Mouse (Mus musculus) hematopoietic stem cell, adult 5-6 weeks (primary cell): ENCODE data around the gene Ttc7b. TPM values are rescaled to one million over a fixed set of nuclear protein-coding genes. Genes with fewer than 3 reads are reported as not detected.

ENCODE experiments used
- ATAC-seq, 2 experiments: fragments of 125-278 bp in 1 of 2; replicated peaks in 1 of 2; 2 replicates each; pipeline ENCODE4 v1.8.0; 2016 to 2017; ENCODE audit warnings: inconsistent platforms in 2 of 2, mild to moderate bottlenecking in 2 of 2, moderate number of reproducible peaks in 2 of 2, low read depth in 1 of 2, moderate TSS enrichment in 1 of 2; ENCODE audit not compliant: low FRiP score in 2 of 2, poor library complexity in 2 of 2, severe bottlenecking in 2 of 2, insufficient read depth in 1 of 2, low TSS enrichment in 1 of 2
- total RNA-seq: library from RNA; stranded (forward); fragments of 172-1452, 232-1000 nt; gene quantifications from 2 replicates; pipeline ENCODE4 v1.2.3, GENCODE M21; 2017

The Ttc7b gene
- total RNA-seq, 1 experiment from 2014 or later = 23.4 TPM

DNA sequence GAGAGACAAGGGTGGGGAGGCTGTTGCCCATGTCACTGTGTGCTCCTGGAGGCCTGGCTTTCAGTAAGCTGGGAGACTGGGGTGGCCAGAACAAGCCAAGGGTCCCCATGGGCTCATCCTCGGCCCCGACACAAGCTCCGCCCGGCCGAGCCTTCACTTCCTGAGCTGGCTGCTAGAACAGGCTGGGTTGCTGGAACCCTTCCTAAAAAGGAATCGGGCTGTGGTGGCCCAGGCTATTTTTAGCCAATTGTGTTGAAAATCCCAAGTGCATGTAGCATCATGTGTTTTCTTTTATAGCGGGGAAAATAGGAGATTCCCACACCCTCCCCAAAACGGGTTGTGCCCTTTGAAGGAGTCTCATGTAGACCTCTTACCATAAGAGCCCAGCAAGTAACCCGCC lies 226.7 kb downstream of the Ttc7b start:
- no peak for ATAC-seq

DNA sequence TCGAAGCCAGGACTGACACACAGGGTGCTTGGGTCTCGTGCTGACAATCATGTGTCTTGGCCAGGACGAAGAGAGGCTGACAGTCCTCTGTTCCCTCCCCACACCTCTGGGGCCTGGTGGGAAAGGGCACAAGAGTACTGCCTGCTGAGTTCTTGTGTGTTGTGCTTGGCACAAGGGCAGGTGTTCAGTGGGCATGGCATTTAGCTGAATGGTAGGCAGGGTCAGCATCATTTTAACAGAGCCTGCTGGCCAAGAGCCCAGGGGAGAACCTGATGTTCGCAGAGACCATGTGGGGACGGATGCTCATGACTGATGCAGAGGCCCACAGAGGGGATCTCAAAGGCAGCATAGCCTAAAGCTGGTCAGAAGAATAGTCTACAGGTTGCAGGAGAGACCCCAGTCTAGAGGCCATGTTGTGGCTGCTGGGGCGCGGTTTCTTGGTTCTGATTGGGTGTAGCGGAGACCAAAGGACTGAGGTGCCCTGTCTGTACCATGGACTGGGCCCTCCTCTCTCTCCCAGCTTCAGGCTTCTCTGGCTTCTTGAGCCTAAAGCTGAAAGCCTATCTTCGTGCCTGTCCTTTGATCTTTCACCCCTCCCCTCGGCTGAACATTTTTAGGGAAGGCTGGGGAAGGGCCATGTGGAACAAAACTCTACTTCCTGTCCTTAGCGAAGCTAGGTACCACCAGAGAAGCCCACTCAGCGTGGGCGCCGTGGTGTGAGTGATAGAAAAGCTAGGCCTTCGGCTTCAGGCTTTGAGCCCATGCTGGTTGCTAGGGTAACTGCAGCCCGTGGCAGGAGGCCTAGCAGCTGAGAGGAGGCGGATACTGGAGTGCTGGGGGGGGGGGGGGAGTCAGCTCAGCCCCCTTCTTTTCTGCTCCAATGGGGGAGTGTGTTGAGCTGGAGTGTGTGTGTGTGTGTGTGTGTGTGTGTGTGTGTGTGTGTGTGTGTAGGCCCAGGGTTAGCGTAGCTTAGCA lies 229.6 kb downstream of the Ttc7b start:
- ATAC-seq = 0 out of 4 replicates have a peak, but pooled peaks have one; percentile 37 to 40

DNA sequence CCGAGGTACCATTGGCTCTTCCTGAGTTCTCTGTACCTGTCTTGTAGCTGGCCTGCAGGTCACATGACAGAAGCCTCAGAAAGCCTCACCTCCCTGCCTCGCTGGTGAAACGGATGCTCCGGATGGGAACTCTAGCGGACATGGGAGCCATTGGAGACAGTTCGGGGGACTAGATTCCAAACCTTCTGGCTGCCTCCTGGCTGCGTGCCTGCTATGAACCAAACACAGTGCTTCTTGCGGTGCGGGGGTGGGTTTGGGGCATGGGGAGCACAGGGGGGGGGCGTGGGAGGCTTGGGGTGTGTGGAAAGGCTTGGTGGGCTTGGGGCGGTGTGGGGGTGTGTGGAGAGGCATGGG lies 230.5 kb downstream of the Ttc7b start:
- no peak for ATAC-seq

DNA sequence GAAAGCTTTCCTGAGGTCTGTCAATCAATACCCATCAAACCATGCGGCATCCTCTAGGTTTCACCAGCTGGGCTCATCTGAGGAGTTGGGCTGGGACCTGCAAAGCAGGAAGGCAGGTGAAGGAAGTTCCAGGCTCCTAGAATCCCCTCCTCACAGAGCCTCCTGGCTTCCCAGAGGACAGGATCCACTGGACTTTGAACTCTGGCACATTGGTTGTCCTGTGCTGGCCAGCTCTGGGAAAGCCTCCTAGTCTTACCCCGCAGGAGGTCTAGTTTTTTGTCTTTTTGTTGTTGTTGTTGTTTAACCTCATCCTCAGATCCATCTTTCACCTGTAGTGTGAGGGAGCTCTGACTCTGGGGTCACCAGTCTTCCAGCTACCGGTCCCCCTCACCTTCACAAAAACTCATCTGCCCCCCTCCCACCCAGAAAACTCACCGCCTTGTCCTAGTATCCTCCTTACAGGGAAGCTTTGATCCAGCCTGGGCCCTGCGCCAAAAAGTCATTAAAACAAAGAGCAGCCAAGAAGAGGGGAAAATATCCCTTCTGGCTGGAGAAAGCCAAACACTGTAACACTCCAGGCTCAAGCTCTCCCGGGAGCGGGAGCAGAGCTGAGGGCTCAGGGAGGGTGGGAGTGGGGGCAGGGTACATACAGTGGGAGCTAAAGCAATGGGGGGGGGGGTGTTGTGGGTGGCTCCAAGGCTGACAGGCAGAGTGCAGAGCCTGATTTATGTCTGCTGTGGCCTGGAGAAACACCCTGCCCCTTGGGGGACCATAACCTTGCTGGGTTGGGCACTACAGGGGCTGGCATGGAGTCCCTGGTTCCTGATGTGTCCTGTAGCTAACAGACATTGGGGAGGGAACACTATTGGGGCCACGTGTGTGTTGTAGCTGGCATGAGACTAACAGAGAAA lies 231.1 kb downstream of the Ttc7b start:
- no peak for ATAC-seq

DNA sequence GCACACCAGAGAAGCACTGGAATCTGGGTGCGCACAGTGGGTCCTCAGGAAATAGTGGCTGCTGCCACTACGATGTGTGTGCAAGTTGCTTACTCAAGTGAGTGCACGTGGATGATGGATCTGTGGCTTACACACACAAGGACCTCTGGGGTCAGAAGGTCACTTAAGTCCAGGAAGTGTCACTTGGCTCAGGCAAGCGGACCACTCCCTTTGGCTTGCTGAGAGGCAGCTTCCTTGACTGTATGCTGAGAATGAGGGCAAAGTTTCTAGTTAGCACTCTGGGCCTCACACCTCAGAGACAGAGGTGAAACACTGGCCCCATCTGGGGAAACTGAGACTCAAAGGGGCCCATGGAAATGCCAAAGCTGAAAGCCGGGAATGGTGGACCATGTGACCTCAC lies 232.6 kb downstream of the Ttc7b start:
- no peak for ATAC-seq

DNA sequence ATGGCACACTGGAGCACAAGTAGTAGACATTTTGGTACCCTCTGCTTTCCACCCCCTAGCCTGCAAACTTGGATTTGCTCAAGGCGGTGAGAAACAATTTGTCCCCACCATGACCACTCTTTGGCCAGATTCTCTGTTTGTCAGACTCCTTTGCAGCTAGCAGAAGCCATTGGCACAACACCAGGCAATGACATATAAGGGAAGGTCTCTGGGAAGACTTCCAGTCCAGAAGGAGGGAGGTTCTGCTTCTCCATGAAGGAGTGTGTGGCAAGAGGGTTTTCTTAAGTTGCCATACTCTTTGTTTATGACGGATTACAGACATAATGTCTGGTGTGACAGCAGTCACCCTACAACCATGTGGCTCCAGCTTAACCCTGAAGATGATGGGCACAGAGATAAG lies 233.1 kb downstream of the Ttc7b start:
- ATAC-seq = no peak

DNA sequence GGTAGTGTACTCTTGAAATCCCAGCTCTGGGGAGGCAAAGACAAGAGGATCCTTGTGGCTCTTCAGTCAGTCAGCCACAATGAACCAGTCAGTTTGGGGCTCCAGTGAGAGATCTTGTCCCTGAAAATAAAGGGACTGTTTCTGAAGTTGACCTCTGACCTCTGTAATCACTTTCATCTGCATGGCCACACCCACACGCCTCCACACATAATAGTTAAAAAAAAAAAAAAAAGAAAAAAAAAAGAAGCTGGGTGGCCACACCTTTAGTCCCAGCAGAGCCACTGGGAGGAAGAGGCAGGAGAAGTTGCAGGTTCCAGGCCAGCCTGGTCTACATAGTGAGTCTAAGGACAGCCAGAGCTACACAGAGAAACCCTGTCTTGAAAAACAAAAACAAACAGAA lies 237.3 kb downstream of the Ttc7b start:
- ATAC-seq = no peak

DNA sequence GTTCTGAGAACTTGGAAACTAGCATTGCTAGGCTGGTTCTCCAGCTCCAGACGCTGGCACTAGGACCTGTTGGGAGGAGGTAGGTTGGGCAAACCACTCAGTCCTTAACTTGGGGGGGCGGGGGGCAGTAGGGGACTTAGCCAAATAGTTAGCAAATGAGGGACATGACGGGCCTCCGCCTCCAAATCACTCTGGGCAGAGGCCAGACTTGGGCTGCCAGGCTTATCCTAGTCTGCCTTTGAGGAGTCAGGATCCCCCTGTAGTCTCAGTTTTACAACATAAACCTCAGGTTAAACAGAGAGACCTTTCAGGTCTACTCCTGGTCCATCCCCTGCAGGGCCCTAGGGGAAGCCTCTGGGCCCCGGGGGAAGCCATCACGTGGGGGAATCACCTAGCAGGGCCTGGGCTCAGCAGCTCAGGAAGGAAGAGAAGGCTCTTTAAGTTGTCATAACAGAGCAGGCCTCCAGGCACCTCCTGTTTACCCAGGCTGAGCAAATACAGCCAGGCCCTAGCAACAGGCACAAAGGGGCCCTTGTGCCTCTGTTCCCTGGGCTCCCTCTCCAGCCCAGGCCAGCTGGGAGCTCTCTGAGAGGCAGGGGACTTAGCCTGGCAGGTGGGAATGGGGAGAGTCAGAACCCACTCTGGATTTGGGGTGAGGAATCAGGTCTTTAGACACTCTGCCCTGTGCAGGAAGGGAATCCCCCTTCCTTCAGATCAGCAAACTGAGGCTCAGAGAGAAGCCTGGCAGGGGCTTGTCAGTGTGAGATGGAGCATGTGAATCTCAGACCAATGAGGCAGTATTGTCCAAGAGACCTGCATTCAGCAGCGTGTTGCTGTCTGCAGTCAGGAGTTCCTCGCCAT lies 238.4 kb downstream of the Ttc7b start:
- peak; percentile 86 to 96 for ATAC-seq

DNA sequence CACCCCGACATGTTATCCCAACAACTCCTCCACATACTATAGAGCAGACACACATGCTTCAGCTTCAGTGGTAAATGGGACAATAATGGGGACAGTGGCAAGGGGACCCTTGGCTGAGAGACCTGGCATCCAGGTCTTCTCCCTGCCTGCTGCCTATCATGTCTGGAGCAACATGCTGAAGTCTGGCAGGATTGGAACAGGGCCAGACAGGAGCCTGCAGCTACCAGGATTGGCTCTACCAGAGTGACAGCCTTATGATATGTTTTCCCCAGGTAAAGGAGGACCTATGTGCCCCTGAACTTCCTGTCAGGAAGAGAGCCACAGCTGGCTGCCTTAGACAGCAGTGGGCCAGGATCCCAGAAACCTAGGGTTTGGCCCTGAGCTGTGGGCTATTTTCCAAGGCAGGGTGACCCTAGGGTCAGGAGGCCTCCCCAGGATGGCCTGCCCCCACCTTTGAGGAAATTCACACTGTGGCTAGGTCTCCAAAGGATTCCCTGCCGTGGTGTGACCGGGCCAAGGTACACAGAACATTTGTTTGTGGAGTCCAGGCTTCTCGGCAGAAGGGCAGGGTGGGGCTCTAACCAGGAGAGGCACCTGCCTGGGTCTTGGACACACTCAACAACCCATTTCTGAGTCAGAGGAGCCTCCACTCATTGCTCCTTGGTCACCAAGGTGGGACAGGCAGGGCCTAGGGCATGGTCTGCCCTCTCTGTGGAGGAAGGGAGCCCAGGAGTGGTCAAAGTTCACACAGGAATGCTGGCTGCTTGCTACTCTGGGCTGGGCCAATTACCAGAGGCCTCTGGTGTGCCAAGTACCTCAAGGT lies 239.4 kb downstream of the Ttc7b start:
- ATAC-seq = no peak

DNA sequence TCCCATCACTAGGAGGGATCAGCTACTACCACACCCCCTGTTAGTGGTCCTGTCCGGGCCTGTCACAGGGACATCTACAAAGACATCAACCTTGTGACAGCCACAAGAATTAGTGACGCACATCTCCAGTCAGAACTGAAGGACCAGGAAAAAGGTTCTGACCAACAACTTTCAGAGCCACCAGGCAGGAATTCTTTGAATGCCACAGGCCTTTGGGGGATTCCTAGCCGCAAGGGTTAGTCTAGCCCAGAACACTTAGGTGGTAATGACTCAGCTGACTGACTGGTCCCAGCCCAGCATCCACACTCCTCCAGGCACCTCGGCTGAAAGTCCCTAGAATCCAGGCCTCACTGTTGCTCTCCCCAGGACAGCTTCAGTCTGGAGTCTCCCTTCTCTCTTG lies 240.7 kb downstream of the Ttc7b start:
- no peak for ATAC-seq

DNA sequence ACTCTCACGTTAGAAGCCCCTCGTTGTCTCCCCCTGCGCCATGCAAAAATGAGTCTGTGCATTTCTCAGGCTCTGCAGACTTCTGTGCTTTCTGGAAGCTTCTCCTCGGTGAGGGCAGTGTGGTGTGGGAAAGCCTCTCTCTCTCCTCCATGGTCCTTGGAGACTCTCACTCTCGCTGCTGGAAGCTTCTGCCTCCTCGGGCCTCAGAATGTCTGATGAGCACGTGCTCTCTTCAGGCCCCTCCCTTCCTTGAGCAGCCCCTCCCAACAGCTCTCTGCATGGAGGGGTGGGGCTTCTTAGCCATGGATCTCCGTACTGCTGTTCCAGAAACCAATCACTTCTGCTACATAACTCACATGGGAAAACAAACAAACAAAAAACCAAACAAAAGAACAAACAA lies 242.3 kb downstream of the Ttc7b start:
- no peak for ATAC-seq

DNA sequence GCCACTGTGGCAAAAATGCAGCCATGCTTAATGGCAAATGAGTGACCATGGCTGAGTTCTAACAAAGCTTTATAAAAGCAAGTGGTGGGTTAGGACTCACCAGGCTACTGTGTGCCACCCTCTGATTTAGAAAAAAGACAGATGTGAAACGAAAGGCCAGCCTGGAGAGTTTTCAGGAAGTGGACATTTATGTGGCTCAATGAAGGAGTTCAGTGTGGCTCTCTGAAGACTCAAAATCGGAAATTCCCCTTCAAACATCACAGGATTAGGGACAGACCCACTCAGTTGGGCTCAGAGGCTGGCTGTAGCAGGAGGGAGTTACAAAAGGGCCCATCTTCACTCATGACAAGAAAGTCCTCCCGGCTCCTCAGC lies 243.1 kb downstream of the Ttc7b start:
- ATAC-seq = no peak

DNA sequence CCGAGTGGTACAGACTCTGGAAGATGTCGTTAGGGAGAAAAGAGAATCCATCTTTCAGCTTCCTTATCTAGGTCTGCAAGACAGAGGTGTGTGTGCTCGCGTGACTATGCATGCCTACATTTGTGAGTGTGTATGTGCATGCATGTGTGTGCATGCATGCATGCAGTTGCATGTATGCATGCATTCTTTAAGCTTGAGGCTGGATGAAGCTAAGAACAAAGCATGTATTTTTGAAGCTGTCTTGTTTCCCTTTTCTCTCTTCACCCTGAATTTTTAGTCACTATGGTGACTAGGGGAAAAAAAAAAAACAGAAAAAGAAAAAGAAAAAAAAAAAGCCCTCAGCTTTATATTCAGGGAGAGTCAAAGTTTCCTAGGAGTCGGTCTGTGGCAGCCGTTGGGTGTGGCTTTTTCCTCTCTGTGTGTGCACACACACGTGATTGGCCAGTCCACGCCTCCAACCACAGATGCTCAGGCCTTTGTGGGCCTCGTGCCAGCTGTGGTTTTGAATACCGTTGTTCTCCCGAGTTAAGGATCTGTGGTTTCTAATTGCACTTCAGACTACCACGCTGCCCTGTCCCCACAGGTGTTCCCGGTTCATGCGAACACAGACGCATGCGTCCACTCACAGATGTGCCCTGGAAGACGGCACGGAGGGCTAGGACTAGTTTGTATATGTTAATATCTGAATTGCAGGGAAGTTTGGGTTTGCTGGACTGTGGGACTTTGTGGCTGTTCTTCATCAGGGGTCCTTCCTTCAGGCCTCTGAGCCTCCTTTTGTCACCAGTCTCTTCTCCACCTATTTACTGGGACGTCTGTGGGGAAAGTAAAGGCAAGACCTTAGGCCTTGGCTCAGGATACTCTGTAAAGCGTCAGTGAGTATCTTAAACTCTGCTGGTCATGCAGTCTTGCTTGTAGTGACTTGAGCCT lies 243.8 kb downstream of the Ttc7b start:
- peak; percentile 70 to 74 for ATAC-seq

DNA sequence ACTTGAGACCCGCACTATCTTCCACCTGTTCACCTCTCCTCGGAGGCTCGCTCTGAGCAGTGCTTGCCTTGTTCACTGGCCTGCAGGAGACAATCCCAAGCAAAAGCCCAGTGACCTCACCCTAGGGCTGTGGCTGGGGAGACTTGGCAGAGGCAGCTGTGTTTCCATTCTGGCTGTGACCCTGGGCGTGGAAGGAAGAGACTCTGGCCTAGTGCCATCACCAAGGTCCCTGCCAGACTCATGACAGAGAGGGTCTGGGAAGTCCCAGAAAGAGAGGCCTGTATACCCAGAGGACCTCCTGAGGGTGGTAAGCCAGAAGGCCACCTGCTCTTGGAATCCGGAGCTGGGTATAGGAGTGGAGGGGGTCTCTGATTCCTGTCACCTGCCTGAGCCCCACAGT lies 244.8 kb downstream of the Ttc7b start:
- ATAC-seq = peak in 1 of 2 experiments; percentile 2; a peak in 1 of 4 replicates

DNA sequence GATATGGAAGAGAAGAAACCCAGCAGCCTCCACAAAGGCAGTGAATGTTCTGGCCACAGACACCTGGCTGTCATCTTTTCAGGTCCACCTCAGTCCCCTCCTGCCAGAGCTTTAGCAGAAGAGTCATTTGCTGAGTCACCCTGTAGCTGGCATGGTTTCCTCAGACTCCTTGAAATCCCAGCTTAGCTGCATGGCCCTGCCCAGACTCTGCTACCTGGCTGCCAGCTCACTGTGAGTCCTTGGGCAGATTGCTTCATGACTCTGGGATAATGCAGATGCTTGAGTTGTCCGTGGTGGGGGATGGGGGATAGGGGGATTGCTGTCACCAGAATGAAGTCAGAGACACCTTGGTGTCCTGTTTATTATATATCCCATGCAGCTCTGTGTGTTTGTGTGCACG lies 247.6 kb downstream of the Ttc7b start:
- no peak for ATAC-seq
